Mouse (Mus musculus): ENCODE results near the gene Cbx7.
A peak's percentile ranks its signal among the peaks of the same experiment; 100 is the strongest.
"Not testable (repeated sequence)": the region's sequence is repeated elsewhere in the genome, so short reads cannot be mapped to it uniquely, and the experiment has no call there.

The Cbx7 gene

GRCm38 (mm10) chr15:79950250-79951025 is 20.5 kb downstream of the Cbx7 start:
- DNase-seq (ENCODE audit: low spot score): peak; percentile 75

- DNase-seq (ENCODE audit: low spot score): no peak
Observed at GRCm38 (mm10) chr15:79947681-79948080, 23.2 kb downstream of the Cbx7 start.

- no peak for DNase-seq (ENCODE audit: low spot score)
Observed at GRCm38 (mm10) chr15:79946790-79947189, 24.1 kb downstream of the Cbx7 start.

- DNase-seq (ENCODE audit: low spot score): peak; percentile 82
Observed at GRCm38 (mm10) chr15:79946022-79946421, 24.9 kb downstream of the Cbx7 start.

- DNase-seq (ENCODE audit: low spot score): no peak
Observed at GRCm38 (mm10) chr15:79944948-79945347, 26.0 kb downstream of the Cbx7 start.

GRCm38 (mm10) chr15:79943584-79943983 is 27.3 kb downstream of the Cbx7 start:
- no peak for DNase-seq (ENCODE audit: low spot score)

GRCm38 (mm10) chr15:79942541-79942940 is 28.4 kb downstream of the Cbx7 start:
- no peak for DNase-seq (ENCODE audit: low spot score)

GRCm38 (mm10) chr15:79940932-79941331 is 30.0 kb downstream of the Cbx7 start:
- DNase-seq (ENCODE audit: low spot score): peak; percentile 62

- no peak for DNase-seq (ENCODE audit: low spot score)
Observed at GRCm38 (mm10) chr15:79939913-79940312, 31.0 kb downstream of the Cbx7 start.

GRCm38 (mm10) chr15:79939501-79939900 is 31.4 kb downstream of the Cbx7 start:
- not testable (repeated sequence) for DNase-seq (ENCODE audit: low spot score)

- DNase-seq (ENCODE audit: low spot score): no peak
Observed at GRCm38 (mm10) chr15:79939020-79939419, 31.9 kb downstream of the Cbx7 start.

- no peak for DNase-seq (ENCODE audit: low spot score)
Observed at GRCm38 (mm10) chr15:79936374-79936751, 34.6 kb downstream of the Cbx7 start.

GRCm38 (mm10) chr15:79935654-79936373 is 35.1 kb downstream of the Cbx7 start:
- no peak for DNase-seq (ENCODE audit: low spot score)

GRCm38 (mm10) chr15:79934776-79935175 is 36.1 kb downstream of the Cbx7 start:
- DNase-seq (ENCODE audit: low spot score): peak; percentile 32

GRCm38 (mm10) chr15:79933670-79934514 is 37.0 kb downstream of the Cbx7 start:
- no peak for DNase-seq (ENCODE audit: low spot score)

GRCm38 (mm10) chr15:79933052-79933669 is 37.8 kb downstream of the Cbx7 start:
- no peak for DNase-seq (ENCODE audit: low spot score)

- peak; percentile 92 for DNase-seq (ENCODE audit: low spot score)
Observed at GRCm38 (mm10) chr15:79932323-79932987, 38.5 kb downstream of the Cbx7 start.

GRCm38 (mm10) chr15:79931496-79932141 is 39.3 kb downstream of the Cbx7 start:
- peak; percentile 59 for DNase-seq (ENCODE audit: low spot score)

- DNase-seq (ENCODE audit: low spot score): no peak
Observed at GRCm38 (mm10) chr15:79929734-79930133, 41.2 kb downstream of the Cbx7 start.

GRCm38 (mm10) chr15:79928736-79929135 is 42.2 kb downstream of the Cbx7 start:
- no peak for DNase-seq (ENCODE audit: low spot score)

GRCm38 (mm10) chr15:79928316-79928715 is 42.6 kb downstream of the Cbx7 start:
- DNase-seq (ENCODE audit: low spot score): no peak

Measured in T-cell, adult 2 months (primary cell).